Mouse (Mus musculus) lung, embryonic 16.5 days (tissue): Measurements from ENCODE around the gene Akap13. TPM values are rescaled to one million over a fixed set of nuclear protein-coding genes. Genes with fewer than 3 reads are reported as not detected.
"Not testable (repeated sequence)": the region's sequence is repeated elsewhere in the genome, so short reads cannot be mapped to it uniquely, and the experiment has no call there.

Experiments
- ATAC-seq: fragments of 200-750 bp; cut with Nextera tagmentation; 2 replicates; pipeline ENCODE4 v1.8.0; 2017; ENCODE audit warnings: low read depth, mild to moderate bottlenecking, moderate library complexity
- H3K27ac ChIP-seq: fragments of 300-500 bp; sonication (generic); 2 replicates; pipeline ENCODE4 v1.5.1; 2014; ENCODE audit warnings: mild to moderate bottlenecking, control low read depth, low read length
- H3K27me3 ChIP-seq: fragments of 300-500 bp; sonication (generic); 2 replicates; pipeline ENCODE4 v1.6.1; 2014; ENCODE audit warnings: low read depth, low read length, mixed read lengths; ENCODE audit not compliant: control insufficient read depth, insufficient read depth
- H3K36me3 ChIP-seq: fragments of 300-500 bp; sonication (generic); 2 replicates; pipeline ENCODE4 v1.6.1; 2014; ENCODE audit warnings: low read length; ENCODE audit not compliant: control insufficient read depth, insufficient read depth
- H3K4me1 ChIP-seq: fragments of 300-500 bp; sonication (generic); replicated peaks from 2 replicates; pipeline ENCODE4 v1.6.1; 2014; ENCODE audit warnings: low read length, mixed read lengths; ENCODE audit not compliant: control insufficient read depth, insufficient read depth
- H3K4me2 ChIP-seq: fragments of 300-500 bp; sonication (generic); 2 replicates; pipeline ENCODE4 v1.6.1; 2014; ENCODE audit warnings: low read depth, low read length, control low read depth
- H3K4me3 ChIP-seq: fragments of 300-500 bp; sonication (generic); 2 replicates; pipeline ENCODE4 v1.5.1; 2014; ENCODE audit warnings: mild to moderate bottlenecking, low read length, control low read depth
- H3K9ac ChIP-seq: fragments of 300-500 bp; sonication (generic); 2 replicates; pipeline ENCODE4 v1.6.1; 2014; ENCODE audit warnings: low read length, control low read depth
- H3K9me3 ChIP-seq: fragments of 300-500 bp; sonication (generic); 2 replicates; pipeline ENCODE4 v1.6.1; 2016; ENCODE audit warnings: low read length; ENCODE audit not compliant: control insufficient read depth
- WGBS: fragments of 180-500 bp; shearing (Covaris S2); extraction: QIAGEN DNeasy Blood & Tissue Kit; methylation state at CpG from one replicate; pipeline ENCODE4 v1.1.7; 2014; 5-methylcytosine and 5-hydroxymethylcytosine counted together
- polyA plus RNA-seq: library from polyadenylated mRNA; unstranded; fragments of >200 nt; fragmentation: Nextera tagmentation; extraction: Ambion mirVana; gene quantifications from 2 replicates; pipeline ENCODE4 v1.2.1, GENCODE M21; 2015

Akap13 gene
- polyA plus RNA-seq, 1 experiment from 2014 or later: 39.0 TPM

GRCm38 (mm10) chr7:75780812-75781211 lies 325.5 kb downstream of the Akap13 start:
- ATAC-seq: no peak
- Histone ChIP-seq H3K9ac (peak overlapping the region; percentile 25; the same call in 1 of the 2 replicates), H3K36me3 (peaks cover 20% of the 10 kb centered on the region), H3K4me2 (peak overlapping the region; percentile 72), H3K4me1 (no peaks in the 10 kb centered on the region; the same call in 1 of the 2 replicates), H3K27me3 (no peaks in the 10 kb centered on the region), H3K27ac (no peak overlapping the region), H3K9me3 (no peaks in the 10 kb centered on the region), H3K4me3 (peak overlapping the region; percentile 72)
- WGBS: 39% methylated on average over 1 of the region's 5 CpGs

GRCm38 (mm10) chr7:75781298-75781947 lies 326.1 kb downstream of the Akap13 start:
- Histone ChIP-seq H3K9me3 (no peaks in the 10 kb centered on the region), H3K4me1 (no peaks in the 10 kb centered on the region; the same call in 1 of the 2 replicates), H3K4me2 (peak overlapping the region; percentile 72), H3K27ac (no peak overlapping the region), H3K4me3 (peak overlapping the region; percentile 72), H3K9ac (peak overlapping the region; percentile 77), H3K36me3 (peaks cover 17% of the 10 kb centered on the region), H3K27me3 (no peaks in the 10 kb centered on the region)
- WGBS: 3% methylated on average over 13 of the region's 13 CpGs
- ATAC-seq: peak; percentile 22

GRCm38 (mm10) chr7:75781948-75782722 lies 326.8 kb downstream of the Akap13 start:
- H3K9me3 ChIP-seq: no peaks in the 10 kb centered on the region
- 10% methylated on average over 36 of the region's 36 CpGs for WGBS
- peak overlapping the region; percentile 72 for H3K4me3 ChIP-seq
- H3K4me1 ChIP-seq: no peaks in the 10 kb centered on the region; the same call in 1 of the 2 replicates
- peak; percentile 96 for ATAC-seq
- H3K27ac ChIP-seq: no peak overlapping the region
- H3K4me2 ChIP-seq: peak overlapping the region; percentile 72
- peak overlapping the region; percentile 77 for H3K9ac ChIP-seq
- peaks cover 12% of the 10 kb centered on the region; the same call in 1 of the 2 replicates for H3K36me3 ChIP-seq
- H3K27me3 ChIP-seq: no peaks in the 10 kb centered on the region

GRCm38 (mm10) chr7:75782723-75783011 lies 327.3 kb downstream of the Akap13 start:
- Histone ChIP-seq H3K4me1 (no peaks in the 10 kb centered on the region; the same call in 1 of the 2 replicates), H3K9ac (no peak overlapping the region), H3K27ac (no peak overlapping the region), H3K4me2 (no peak overlapping the region), H3K27me3 (no peaks in the 10 kb centered on the region), H3K9me3 (no peaks in the 10 kb centered on the region), H3K36me3 (peaks cover 8% of the 10 kb centered on the region; the same call in 1 of the 2 replicates), H3K4me3 (no peak overlapping the region)
- 62% methylated on average over 3 of the region's 3 CpGs for WGBS
- ATAC-seq: no peak

GRCm38 (mm10) chr7:75785388-75786328 lies 330.3 kb downstream of the Akap13 start:
- Histone ChIP-seq H3K9me3 (no peaks in the 10 kb centered on the region), H3K4me3 (no peak overlapping the region), H3K4me1 (peaks cover 6% of the 10 kb centered on the region), H3K9ac (no peak overlapping the region), H3K4me2 (no peak overlapping the region), H3K36me3 (no peaks in the 10 kb centered on the region), H3K27ac (no peak overlapping the region), H3K27me3 (no peaks in the 10 kb centered on the region)
- WGBS: 89% methylated on average over 14 of the region's 14 CpGs
- ATAC-seq: no peak

- Histone ChIP-seq H3K9ac (no peak overlapping the region), H3K27me3 (no peaks in the 10 kb centered on the region), H3K4me3 (no peak overlapping the region), H3K27ac (no peak overlapping the region), H3K9me3 (no peaks in the 10 kb centered on the region), H3K4me2 (no peak overlapping the region), H3K4me1 (peaks cover 9% of the 10 kb centered on the region), H3K36me3 (no peaks in the 10 kb centered on the region)
- 0% methylated on average over 1 of the region's 2 CpGs for WGBS
- ATAC-seq: no peak
Observed at GRCm38 (mm10) chr7:75786812-75787211, 331.5 kb downstream of the Akap13 start.

GRCm38 (mm10) chr7:75787371-75787770 lies 332.0 kb downstream of the Akap13 start:
- no peak for ATAC-seq
- no peaks in the 10 kb centered on the region for H3K27me3 ChIP-seq
- WGBS: 30% methylated on average over 3 of the region's 3 CpGs
- no peaks in the 10 kb centered on the region for H3K9me3 ChIP-seq
- no peaks in the 10 kb centered on the region for H3K36me3 ChIP-seq
- no peak overlapping the region for H3K4me2 ChIP-seq
- H3K9ac ChIP-seq: no peak overlapping the region
- no peak overlapping the region for H3K4me3 ChIP-seq
- H3K27ac ChIP-seq: no peak overlapping the region
- H3K4me1 ChIP-seq: peaks cover 9% of the 10 kb centered on the region

- not testable (repeated sequence) for H3K4me1 ChIP-seq, H3K36me3 ChIP-seq, H3K4me3 ChIP-seq, H3K9ac ChIP-seq, H3K27me3 ChIP-seq, H3K4me2 ChIP-seq, H3K9me3 ChIP-seq
- WGBS: 58% methylated on average over 4 of the region's 7 CpGs
- peak overlapping the region; percentile 36; the same call in 1 of the 2 replicates for H3K27ac ChIP-seq
- peak; percentile 56; the same call in 1 of the 2 replicates for ATAC-seq
Observed at GRCm38 (mm10) chr7:75788069-75788800, 332.9 kb downstream of the Akap13 start.
